Comparison of ENCODE assay signal across 8 mouse cellular contexts in genomic region chr3:52069304-52070162, GRCm38 (mm10). TPM values are rescaled to one million over a fixed set of nuclear protein-coding genes. Genes with fewer than 3 reads are reported as not detected.
DNase-seq lines count a peak whose midpoint lies in the region; ATAC-seq and TF ChIP-seq lines count a peak whose summit lies in the region.

No protein-coding gene starts in this region.

- peak overlapping the region; percentile 63 for H3K4me2 ChIP-seq in embryonic facial prominence, embryonic 13.5 days
- H3K4me2 ChIP-seq in midbrain, postnatal 0 days (ENCODE audit: low read depth, low read length, poor library complexity, severe bottlenecking) = peak overlapping the region; percentile 48
- H3K4me2 ChIP-seq in stomach, embryonic 15.5 days = peak overlapping the region; percentile 65

- ATAC-seq in embryonic facial prominence, embryonic 13.5 days (ENCODE audit: insufficient number of reproducible peaks, insufficient read depth, low FRiP score, low TSS enrichment, low read depth) = no peak
- ATAC-seq in midbrain, postnatal 0 days (ENCODE audit: low FRiP score) = peak; percentile 41; the same call in 1 of the 2 replicates
- ATAC-seq in stomach, embryonic 15.5 days (ENCODE audit: insufficient read depth, low FRiP score, low read depth) = 0 out of 2 replicates have a peak, but pooled peaks have one; percentile 30

- peaks cover 28% of the 10 kb centered on the region for H3K4me1 ChIP-seq in embryonic facial prominence, embryonic 13.5 days
- no peaks in the 10 kb centered on the region; the same call in 1 of the 2 replicates for H3K4me1 ChIP-seq in midbrain, postnatal 0 days (ENCODE audit: insufficient read depth, low read length)
- 0 out of 2 replicates have a peak, but pooled peaks cover 5% of the 10 kb centered on the region for H3K4me1 ChIP-seq in stomach, embryonic 15.5 days

- no peaks in the 10 kb centered on the region for H3K9me3 ChIP-seq in embryonic facial prominence, embryonic 13.5 days
- H3K9me3 ChIP-seq in midbrain, postnatal 0 days (ENCODE audit: low read length) = no peaks in the 10 kb centered on the region
- no peaks in the 10 kb centered on the region for H3K9me3 ChIP-seq in stomach, embryonic 15.5 days

- peak overlapping the region; percentile 67 for H3K9ac ChIP-seq in embryonic facial prominence, embryonic 13.5 days
- H3K9ac ChIP-seq in midbrain, postnatal 0 days (replicated peaks; ENCODE audit: low read length, poor library complexity, severe bottlenecking) = peak overlapping the region; percentile 33; the same call in 1 of the 2 replicates
- H3K9ac ChIP-seq in stomach, embryonic 15.5 days = peak overlapping the region; percentile 4; the same call in 1 of the 2 replicates

- no peaks in the 10 kb centered on the region for H3K27me3 ChIP-seq in embryonic facial prominence, embryonic 13.5 days
- H3K27me3 ChIP-seq in midbrain, postnatal 0 days (ENCODE audit: insufficient read depth, low read length) = no peaks in the 10 kb centered on the region
- no peaks in the 10 kb centered on the region for H3K27me3 ChIP-seq in stomach, embryonic 15.5 days (replicated peaks)

- 14% methylated on average over 25 of the region's 25 CpGs for WGBS in embryonic facial prominence, embryonic 13.5 days
- 9% methylated on average over 25 of the region's 25 CpGs for WGBS in midbrain, postnatal 0 days
- 11% methylated on average over 25 of the region's 25 CpGs for WGBS in stomach, embryonic 15.5 days

- DNase-seq in 3134 (ENCODE audit: extremely low read depth, insufficient read length, low spot score) (peak; percentile 92), liver (peak; percentile 51)
- DNase-seq in adrenal gland, adult 8-10 months = peak; percentile 61
- DNase-seq in heart, adult 9 months (ENCODE audit: low spot score in 2 of 2) = peak; percentile 80 to 82
- DNase-seq in kidney, adult 9 months = peak; percentile 63
- peak; percentile 79 for DNase-seq in midbrain, postnatal 0 days (ENCODE audit: low spot score)

- H3K27ac ChIP-seq in embryonic facial prominence, embryonic 13.5 days = no peak overlapping the region
- peak overlapping the region; percentile 59; the same call in 1 of the 2 replicates for H3K27ac ChIP-seq in midbrain, postnatal 0 days (ENCODE audit: low read depth, low read length)
- H3K27ac ChIP-seq in stomach, embryonic 15.5 days = peak overlapping the region; percentile 74

- TF ChIP-seq CTCF in midbrain, postnatal 0 days (IDR thresholded peaks at IDR 0.05) = no peak

- H3K36me3 ChIP-seq in embryonic facial prominence, embryonic 13.5 days = no peaks in the 10 kb centered on the region
- no peaks in the 10 kb centered on the region for H3K36me3 ChIP-seq in midbrain, postnatal 0 days (ENCODE audit: insufficient read depth, low read length)
- no peaks in the 10 kb centered on the region for H3K36me3 ChIP-seq in stomach, embryonic 15.5 days

- peak overlapping the region; percentile 40 for H3K4me3 ChIP-seq in embryonic facial prominence, embryonic 13.5 days
- peak overlapping the region; percentile 19 for H3K4me3 ChIP-seq in midbrain, postnatal 0 days (ENCODE audit: low read depth, low read length)
- peak overlapping the region; percentile 36 for H3K4me3 ChIP-seq in stomach, embryonic 15.5 days (replicated peaks)

RNA-seq across cellular contexts. Expression of gene Maml3, which starts 35.3 kb away (rescaled TPM):
- total RNA-seq in adrenal gland, adult 8-10 months (2022) = 10 to 100 TPM in 2 of 4 experiments, 1 to 10 TPM in 2; 6.2 to 15.8 (median 10.0) TPM
- polyA plus RNA-seq in embryonic facial prominence, embryonic 13.5 days (2015; fragmentation: Nextera tagmentation; extraction: Ambion mirVana) = 5.8 and 6.5 TPM in 2 replicates
- total RNA-seq in midbrain, postnatal 0 days (2014; rRNA removed) = 17.8 and 20.2 TPM in 2 replicates
- 3.4 and 3.9 TPM in 2 replicates for polyA plus RNA-seq in midbrain, postnatal 0 days (2015; fragmentation: Nextera tagmentation; extraction: Ambion mirVana)
- polyA plus RNA-seq in stomach, embryonic 15.5 days (2015; fragmentation: Nextera tagmentation; extraction: Ambion mirVana) = 5.2 and 5.5 TPM in 2 replicates

Comparison
In these comparisons a context has a peak if more than half of its experiments do, and no peak if none do; other contexts are left out.
1. H3K9ac ChIP-seq: peak in every context shown above with its lines; median percentile 67 in embryonic facial prominence, embryonic 13.5 days; 33 in midbrain, postnatal 0 days; 4 in stomach, embryonic 15.5 days.